Mouse (Mus musculus) embryonic fibroblast, embryonic 13.5 days (primary cell): ENCODE results near the gene Tbc1d12.

Experiments
- CTCF ChIP-seq: IDR thresholded peaks from 2 replicates; pipeline ENCODE4 v1.5.1; 2011; ENCODE audit warnings: mild to moderate bottlenecking, control low read depth, low read length, moderate library complexity, borderline replicate concordance; ENCODE audit not compliant: insufficient read depth
- POLR2A ChIP-seq: IDR thresholded peaks from 2 replicates; pipeline ENCODE4 v1.6.1; 2011; ENCODE audit warnings: low read depth, mild to moderate bottlenecking, control low read depth, low read length, moderate library complexity

- TF ChIP-seq CTCF = no peak
- TF ChIP-seq POLR2A = no peak
Measured at GRCm38 (mm10) chr19:38913786-38914185, 77.4 kb downstream of the Tbc1d12 start.
